Mouse (Mus musculus) lung, postnatal 4 days (tissue): ENCODE measurements around the gene Fam155a.

Experiments used
- DNase-seq, 2 experiments: peaks; one replicate each; pipeline ENCODE4 v3.0.0; 2021

Gene Fam155a

DNA sequence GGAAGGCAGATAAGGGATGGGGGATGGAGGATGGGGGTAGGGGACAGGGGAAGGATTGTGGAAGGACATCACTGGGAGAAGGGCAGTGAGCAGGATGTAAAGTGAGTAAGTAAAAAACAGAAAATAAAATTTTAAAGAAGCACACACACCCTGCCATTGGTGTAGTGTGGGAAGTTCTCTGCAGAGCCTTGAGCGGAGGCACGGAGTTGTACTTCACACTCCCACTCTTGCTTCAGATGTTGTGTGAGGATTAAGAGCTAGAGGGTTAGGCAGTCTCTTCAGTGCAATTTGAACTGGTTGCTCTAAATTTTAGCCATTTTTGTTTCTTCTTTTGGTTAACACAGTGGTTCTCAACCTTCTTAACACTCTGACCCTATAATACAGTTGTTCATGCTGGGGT is 114.1 kb downstream of the Fam155a start:
- no peak for DNase-seq

DNA sequence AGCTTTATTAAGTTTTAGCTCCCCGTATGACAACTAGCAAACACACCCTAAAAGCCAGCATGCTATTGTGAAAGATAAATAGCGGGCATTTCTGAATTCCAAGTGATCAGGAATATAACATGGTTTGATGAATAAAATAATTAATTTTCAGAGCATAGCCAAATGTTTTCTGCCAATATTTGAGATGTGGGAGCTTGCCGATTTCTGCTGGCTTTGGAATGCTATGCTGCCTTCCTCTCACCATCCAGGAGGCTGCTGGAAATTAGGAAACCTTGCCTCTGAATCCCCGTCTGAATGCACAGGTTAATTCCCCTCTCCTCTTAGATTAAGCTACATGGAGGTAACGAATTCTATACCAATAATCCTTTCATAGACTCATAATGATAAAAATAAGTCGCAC is 116.1 kb downstream of the Fam155a start:
- DNase-seq: no peak

DNA sequence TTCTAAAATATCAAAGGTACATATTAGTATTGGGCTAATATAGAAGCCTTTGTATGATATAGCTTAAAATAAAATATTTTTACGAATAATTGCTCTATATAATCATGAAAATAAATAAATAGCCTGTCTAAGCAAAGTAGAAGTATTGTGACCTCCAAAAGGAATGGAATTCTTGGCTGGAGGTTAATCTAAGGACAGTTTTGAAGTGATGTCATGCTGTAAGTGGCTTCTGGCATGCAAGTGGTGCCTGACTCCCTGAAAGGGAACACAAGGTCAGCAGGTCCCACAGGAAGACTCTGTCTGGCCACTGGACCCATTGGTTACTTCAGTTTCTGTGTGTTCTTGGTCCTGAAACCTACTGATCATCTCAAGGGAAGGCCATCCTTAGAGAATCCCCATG is 117.3 kb downstream of the Fam155a start:
- no peak for DNase-seq

DNA sequence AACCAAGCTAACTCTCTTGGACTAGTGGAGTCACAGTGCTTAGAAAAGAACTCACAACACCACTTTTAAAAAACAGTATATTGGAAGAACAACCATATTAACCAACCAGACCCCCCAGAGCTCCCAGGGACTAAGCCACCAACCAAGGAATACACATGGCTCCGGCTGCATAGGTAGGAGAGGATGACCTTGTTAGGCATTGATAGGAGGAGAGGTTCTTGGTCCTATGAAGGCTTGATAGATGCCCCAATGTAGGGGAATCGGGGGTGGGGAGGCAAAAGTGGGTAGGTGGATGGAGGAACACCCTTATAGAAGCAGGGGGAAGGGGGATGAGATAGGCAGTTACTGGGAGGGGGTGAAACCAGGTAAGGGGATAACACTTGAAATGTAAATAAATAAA is 132.8 kb downstream of the Fam155a start:
- DNase-seq: no peak

DNA sequence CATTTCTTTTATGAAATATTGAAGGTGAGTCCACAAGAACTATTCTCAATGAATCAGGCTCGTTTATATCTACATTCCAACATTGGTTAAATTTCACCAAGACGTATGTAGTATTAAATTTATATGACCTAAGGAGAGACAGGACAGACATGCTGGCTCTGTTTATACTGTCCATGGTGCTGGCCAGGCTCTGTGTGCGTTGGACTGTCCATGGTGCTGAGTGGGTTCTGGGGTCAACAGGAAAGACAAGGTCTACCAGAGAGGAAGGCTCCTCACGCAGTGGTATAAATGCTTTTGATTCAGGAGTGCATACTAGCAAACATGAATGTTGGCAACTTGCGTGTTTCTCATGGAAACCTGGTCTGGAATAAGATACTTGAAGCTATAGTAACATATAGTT is 135.7 kb downstream of the Fam155a start:
- DNase-seq: peak in 1 of 2 experiments; percentile 24

DNA sequence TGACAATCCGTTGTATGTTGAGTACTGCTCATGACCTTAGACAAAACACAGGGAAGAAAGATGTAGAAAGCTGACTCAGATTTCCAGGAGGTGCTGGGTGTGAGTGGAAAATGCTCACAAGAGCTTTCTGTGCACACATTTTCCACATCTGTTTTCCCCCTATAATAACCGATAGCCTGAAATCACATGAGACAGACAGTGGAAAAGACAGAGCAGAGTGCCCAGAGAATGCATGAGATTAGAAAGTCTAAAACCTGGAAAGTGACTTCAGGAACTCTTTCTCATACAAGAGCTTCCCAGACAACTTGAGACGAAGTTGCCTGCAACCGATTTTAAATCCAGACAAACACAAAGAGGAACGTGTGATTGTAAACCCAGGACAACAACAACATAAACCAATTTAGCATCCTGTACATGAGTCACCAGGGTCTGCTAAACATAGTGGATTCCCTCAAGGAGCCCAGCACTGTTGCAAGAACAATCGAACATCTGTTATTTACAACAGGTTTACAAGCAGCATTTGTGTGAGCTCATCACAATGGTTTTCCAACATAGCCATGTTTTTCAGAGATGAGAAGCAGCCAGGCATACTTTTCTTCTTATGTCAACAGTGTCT is 163.8 kb downstream of the Fam155a start:
- DNase-seq: no peak

DNA sequence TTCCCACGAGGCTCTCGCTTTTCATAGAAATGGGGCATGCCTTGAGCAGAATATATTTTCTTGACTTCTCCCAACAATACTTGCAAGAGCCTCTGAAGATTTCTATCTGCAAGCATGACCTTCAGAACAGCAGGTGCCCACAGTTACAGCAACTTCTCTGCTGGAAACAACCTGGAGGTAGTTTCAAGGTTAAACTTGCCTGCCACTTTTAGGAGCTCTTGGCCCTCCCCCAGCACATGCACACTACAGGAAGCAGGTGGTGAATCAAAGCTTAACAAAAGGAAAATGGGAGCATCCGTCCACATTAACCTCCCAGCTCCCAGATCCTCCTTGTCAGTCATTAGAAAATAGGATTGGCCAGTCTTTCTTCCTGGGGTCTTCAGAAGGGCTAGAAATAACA is 175.0 kb downstream of the Fam155a start:
- DNase-seq: no peak

GRCm38 (mm10) chr8:9581836-9582235 is 189.1 kb downstream of the Fam155a start:
- no peak for DNase-seq

DNA sequence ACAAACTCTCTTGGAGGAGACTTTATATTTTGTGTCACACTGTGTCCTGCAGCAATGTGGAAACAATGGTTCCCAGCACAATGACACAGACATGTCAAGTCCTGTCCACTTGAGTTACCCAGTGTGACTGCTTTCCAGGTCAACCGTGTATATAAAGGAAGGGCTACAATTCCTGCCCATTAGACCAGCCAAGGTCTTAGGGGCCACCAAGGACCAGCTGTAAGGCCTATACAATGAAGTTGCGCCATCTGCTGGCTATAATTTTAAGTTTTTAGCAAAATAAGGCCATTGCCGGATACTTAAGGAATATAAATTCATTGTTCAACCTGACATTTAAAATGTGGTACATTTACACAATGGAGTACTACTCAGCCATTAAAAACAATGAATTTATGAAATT is 190.8 kb downstream of the Fam155a start:
- DNase-seq: no peak

GRCm38 (mm10) chr8:9571977-9572376 is 199.0 kb downstream of the Fam155a start:
- DNase-seq: no peak

GRCm38 (mm10) chr8:9569516-9570170 is 201.3 kb downstream of the Fam155a start:
- DNase-seq: no peak

DNA sequence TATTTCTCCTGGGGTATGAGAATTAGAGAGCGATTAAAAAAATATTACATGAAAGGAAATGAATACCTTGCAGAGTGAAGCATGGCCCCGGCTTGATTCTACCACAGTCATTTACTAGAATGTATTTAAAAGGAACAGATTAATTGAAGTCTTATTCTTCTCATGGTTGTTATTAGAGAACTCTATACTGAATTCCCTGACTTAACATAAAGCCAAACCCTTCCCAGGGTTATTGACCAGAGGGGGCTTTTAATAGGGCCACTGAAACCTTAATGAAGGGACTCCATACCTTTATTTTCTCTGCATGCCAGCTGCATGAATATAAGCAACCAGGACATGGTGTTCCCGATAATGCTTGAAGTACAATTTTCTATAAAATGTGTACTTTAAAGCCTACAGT is 221.8 kb downstream of the Fam155a start:
- DNase-seq: no peak

DNA sequence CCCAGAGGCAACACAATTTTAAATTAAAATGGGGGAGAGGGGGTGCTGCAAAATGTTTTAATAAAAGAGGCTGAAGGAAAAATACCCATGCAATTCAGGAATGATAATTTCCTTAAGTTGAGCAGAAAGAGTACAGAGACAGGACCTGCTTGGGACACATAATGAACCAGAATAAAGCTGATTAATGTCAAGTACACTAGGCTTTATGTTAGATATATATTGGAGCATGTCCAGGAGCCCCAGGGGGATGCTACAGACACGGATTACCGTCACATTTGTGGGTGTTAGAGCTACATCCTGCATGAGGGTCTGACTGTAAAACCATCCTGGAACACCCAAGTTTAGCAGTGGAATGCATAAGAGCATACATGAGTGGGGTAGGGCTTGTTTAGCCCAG is 223.4 kb downstream of the Fam155a start:
- no peak for DNase-seq

DNA sequence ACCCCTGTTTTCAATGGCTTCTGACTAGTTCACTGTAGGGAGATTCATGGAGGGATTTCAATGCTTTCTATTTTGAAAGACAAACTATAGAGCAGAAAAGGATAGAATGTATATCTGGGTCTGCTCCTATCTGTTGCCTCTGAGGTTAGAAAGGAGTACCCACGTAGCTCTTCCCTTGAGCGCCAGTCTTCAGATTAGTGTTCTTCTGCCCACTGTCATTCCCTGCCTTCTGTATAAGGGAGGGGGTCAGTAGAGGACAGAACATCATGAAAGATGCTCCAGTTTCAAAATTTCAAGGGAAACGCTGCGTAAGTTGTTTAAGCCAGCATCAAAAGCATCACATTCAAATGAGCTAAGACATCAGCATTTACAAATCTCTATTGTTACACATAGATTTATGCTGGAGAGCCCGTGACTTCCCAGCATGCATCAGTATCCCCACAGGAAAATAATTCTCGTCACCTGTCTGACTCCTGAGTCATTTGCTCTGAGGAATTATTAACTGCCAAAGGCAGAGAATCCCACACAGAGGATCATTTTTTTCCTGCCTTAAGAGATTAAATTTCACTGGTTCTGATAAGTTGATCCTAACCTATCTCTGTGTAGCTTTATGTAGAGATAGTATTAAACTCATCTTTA is 223.9 kb downstream of the Fam155a start:
- DNase-seq: no peak

DNA sequence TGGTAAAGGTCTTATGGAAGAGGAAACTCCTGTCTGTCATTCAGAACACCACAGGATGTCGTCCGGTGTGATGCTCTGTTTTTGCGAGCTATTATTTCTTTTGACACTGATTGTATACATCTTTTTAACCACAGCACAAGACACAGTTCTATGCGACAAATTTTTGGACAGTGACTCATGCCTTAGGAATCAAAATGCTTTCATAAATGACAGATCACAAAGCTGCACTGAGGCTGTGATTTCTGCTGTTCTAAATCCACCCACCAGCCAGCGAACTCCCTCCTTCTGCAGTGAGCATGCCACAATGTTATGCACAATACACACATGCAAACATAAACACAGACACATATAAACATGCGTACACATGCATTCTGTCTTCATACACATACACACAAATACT is 224.5 kb downstream of the Fam155a start:
- DNase-seq: no peak

- DNase-seq: no peak
Measured at GRCm38 (mm10) chr8:9545665-9546064, 225.3 kb downstream of the Fam155a start.

GRCm38 (mm10) chr8:9535730-9536372 is 235.1 kb downstream of the Fam155a start:
- no peak for DNase-seq

- no peak for DNase-seq
Measured at GRCm38 (mm10) chr8:9526515-9526914, 244.4 kb downstream of the Fam155a start.

DNA sequence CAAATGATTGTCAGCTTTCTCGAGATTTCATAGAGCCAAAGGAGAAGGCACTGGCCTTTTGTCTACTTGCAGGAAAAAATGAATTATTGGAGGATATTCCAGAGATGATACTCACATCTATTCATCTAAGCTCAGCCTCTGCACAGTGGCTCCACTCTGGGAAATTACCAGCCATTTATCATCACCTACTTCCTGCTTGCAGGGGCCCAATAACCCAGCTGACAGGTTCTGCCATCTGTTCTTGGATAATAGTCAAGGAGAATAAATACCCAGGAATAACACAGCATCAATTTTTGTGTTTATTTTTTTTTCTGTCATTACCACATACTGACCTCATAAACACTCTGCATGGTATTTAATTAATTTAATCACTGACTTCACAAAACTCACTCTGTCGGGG is 249.4 kb downstream of the Fam155a start:
- no peak for DNase-seq

DNA sequence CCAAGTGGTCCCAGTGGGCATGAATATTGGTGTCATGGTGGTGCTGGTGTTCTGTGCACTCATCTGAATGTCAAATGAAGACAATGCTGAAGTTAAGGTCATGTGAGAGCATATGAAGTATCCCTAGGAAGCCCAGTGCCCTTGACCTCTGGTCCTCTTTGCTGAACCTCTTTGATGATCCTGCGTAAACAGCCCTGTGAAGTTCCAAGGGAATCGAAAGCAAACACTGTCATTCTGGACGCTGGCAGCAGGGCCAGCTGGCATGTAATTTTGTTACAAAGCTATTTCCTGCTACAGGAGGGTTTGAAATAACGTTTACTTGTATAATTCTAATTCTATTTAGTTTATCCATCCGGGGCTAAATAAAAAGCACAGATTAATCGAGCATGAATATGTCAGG is 270.2 kb downstream of the Fam155a start:
- DNase-seq: peak in 1 of 2 experiments; percentile 31

DNA sequence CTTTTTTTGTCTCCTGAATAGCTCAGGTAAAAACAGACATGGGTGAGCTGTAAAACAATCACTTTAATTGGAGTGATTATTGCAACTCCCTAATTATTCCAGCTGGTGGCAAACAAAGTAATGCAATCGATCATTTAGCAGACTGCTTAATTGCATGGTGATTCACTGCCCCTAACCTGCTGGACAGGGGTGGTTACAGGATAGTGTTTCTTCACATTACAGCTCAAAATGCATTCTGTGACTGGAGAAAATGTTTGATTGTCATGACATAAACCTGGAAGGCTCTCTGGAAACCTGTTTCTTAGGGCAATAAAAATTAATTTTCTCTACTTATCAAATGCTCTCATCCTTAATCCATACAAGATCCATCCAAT is 276.7 kb downstream of the Fam155a start:
- no peak for DNase-seq

GRCm38 (mm10) chr8:9493557-9494224 is 277.3 kb downstream of the Fam155a start:
- no peak for DNase-seq

DNA sequence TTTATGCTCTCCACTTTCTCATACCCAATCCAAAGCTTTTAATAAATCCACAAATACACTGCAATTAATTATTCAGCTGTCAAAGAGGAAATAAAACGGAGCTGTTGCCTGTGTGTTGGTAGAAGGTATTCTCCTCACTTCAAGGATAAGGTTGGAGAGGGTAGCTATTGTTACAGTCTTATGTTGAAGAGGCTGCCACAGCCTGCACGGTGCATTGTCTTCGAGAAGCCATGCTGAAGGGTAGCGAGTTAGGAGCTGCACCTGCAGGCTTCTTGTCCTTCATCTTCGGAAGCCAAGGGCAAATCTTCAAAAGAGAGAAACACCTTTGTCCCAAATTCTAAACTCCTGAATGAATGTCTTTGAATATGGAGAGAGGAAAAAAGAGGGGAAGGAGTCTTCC is 288.4 kb downstream of the Fam155a start:
- no peak for DNase-seq

- DNase-seq: no peak
Measured at GRCm38 (mm10) chr8:9471290-9471689, 299.7 kb downstream of the Fam155a start.
